Mouse (Mus musculus) spleen, adult 2 months (tissue): Measurements from ENCODE around the gene Psme1.

Experiments
- CTCF ChIP-seq: fragments of 200-500 bp; IDR thresholded peaks from 2 replicates; pipeline ENCODE4 v1.5.1; 2011; ENCODE audit warnings: mild to moderate bottlenecking, inconsistent platforms; ENCODE audit not compliant: insufficient read depth, insufficient read length, insufficient replicate concordance; ENCODE audit errors: extremely low read depth
- POLR2A ChIP-seq: fragments of 200-500 bp; IDR thresholded peaks from 2 replicates; pipeline ENCODE4 v1.6.1; 2011; ENCODE audit warnings: low read depth, low read length, inconsistent platforms

DNA sequence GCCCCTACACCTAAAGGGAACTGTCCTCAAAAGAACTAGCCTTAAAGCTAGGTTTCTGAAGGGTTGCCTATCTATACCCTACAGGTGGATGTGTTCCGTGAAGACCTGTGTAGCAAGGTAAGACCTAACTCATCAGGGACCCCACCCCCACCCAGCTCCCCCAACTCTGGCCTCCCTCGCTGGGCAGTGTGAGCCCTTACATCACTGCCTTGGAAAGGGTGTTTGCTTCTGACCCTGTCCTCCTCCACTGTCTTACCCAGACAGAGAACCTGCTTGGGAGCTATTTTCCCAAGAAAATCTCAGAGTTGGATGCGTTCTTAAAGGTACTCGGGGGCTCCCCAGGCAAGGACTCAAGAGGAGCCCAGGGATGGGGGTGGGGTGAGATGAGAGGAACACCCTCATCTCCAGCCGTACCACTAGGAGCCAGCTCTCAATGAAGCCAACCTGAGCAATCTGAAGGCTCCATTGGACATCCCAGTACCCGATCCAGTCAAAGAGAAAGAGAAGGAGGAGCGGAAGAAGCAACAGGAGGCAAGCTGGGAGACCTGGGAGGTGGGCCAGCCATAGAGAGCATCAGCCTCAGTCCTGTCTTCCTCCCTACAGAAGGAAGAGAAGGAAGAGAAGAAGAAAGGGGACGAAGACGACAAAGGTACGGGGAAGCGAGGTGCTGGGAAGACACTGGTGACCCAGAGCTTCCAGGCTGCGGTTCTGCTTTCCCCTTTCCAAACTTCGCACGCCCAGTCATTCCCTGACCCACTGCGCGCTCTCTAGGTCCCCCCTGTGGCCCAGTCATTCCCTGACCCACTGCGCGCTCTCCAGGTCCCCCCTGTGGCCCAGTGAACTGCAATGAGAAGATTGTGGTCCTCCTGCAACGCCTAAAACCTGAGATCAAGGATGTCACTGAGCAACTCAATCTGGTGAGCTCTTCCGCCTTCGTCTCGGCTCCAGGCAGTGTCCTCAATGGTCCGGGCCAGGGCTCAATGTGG is 1.9 kb downstream of the Psme1 start:
- no peak for TF ChIP-seq CTCF
- no peak for TF ChIP-seq POLR2A
